Mouse (Mus musculus) lung, embryonic 15.5 days (tissue): ENCODE data around the gene Eef1g. TPM values are rescaled to one million over a fixed set of nuclear protein-coding genes. Genes with fewer than 3 reads are reported as not detected.
"Not testable (repeated sequence)": the region's sequence is repeated elsewhere in the genome, so short reads cannot be mapped to it uniquely, and the experiment has no call there.

Experiments
- ATAC-seq: fragments of 200-750 bp; cut with Nextera tagmentation; 2 replicates; pipeline ENCODE4 v1.8.0; 2017; ENCODE audit warnings: moderate number of reproducible peaks, borderline replicate concordance; ENCODE audit not compliant: low FRiP score, low TSS enrichment; ENCODE audit errors: extremely low read depth
- H3K27ac ChIP-seq: fragments of 300-500 bp; sonication (generic); 2 replicates; pipeline ENCODE4 v1.5.1; 2015; ENCODE audit warnings: moderate library complexity, mild to moderate bottlenecking, inconsistent platforms
- H3K27me3 ChIP-seq: fragments of 300-500 bp; sonication (generic); 2 replicates; pipeline ENCODE4 v1.6.1; 2015; ENCODE audit warnings: inconsistent platforms
- H3K36me3 ChIP-seq: fragments of 300-500 bp; sonication (generic); 2 replicates; pipeline ENCODE4 v1.6.1; 2015; ENCODE audit warnings: inconsistent platforms
- H3K4me1 ChIP-seq: fragments of 300-500 bp; sonication (generic); 2 replicates; pipeline ENCODE4 v1.6.1; 2015; ENCODE audit warnings: inconsistent platforms
- H3K4me2 ChIP-seq: fragments of 300-500 bp; sonication (generic); 2 replicates; pipeline ENCODE4 v1.6.1; 2015; ENCODE audit warnings: inconsistent platforms, mild to moderate bottlenecking, moderate library complexity
- H3K4me3 ChIP-seq: fragments of 300-500 bp; sonication (generic); 2 replicates; pipeline ENCODE4 v1.5.1; 2015; ENCODE audit warnings: mild to moderate bottlenecking, inconsistent platforms
- H3K9ac ChIP-seq: fragments of 300-500 bp; sonication (generic); 2 replicates; pipeline ENCODE4 v1.6.1; 2015; ENCODE audit warnings: inconsistent platforms
- H3K9me3 ChIP-seq: fragments of 300-500 bp; sonication (generic); 2 replicates; pipeline ENCODE4 v1.6.1; 2016; ENCODE audit warnings: inconsistent platforms
- WGBS: fragments of 180-500 bp; shearing (Covaris S2); methylation state at CpG from one replicate; pipeline ENCODE4 v1.1.7; 2015; 5-methylcytosine and 5-hydroxymethylcytosine counted together
- polyA plus RNA-seq: library from polyadenylated mRNA; unstranded; fragments of >200 nt; fragmentation: Nextera tagmentation; extraction: Ambion mirVana; gene quantifications from 2 replicates; pipeline ENCODE4 v1.2.1, GENCODE M21; 2015

Gene Eef1g
- polyA plus RNA-seq, 1 experiment from 2014 or later = 420 TPM

GRCm38 (mm10) chr19:8946929-8947328 is 19.9 kb upstream of the Eef1g start:
- H3K27ac ChIP-seq = no peak overlapping the region
- no peak overlapping the region for H3K4me2 ChIP-seq
- no peak overlapping the region for H3K4me3 ChIP-seq
- H3K36me3 ChIP-seq = peaks cover 72% of the 10 kb centered on the region
- H3K4me1 ChIP-seq = peaks cover 26% of the 10 kb centered on the region
- H3K27me3 ChIP-seq = no peaks in the 10 kb centered on the region
- 86% methylated on average over 7 of the region's 7 CpGs for WGBS
- no peak overlapping the region for H3K9ac ChIP-seq
- H3K9me3 ChIP-seq = no peaks in the 10 kb centered on the region
- no peak for ATAC-seq

DNA sequence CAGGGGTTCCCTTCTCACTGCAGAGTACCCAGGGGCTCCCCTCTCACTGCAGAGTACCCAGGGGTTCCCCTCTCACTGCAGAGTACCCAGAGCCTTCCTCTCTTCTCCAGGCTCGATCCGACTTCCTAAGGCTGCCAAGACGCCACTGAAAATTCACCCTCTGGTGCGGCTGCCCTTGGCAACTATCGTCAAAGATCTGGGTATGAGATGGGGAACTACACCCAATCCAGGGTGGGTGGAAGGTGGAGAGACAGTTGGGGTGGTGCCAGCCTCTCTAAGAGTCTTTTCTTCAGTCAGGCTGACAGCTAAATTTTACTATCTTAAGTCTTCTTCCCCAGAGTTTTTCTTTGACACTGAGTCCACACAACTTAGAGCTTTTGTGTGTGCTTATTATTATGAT is 16.7 kb upstream of the Eef1g start:
- 80% methylated on average over 5 of the region's 5 CpGs for WGBS
- Histone ChIP-seq H3K9me3 (no peaks in the 10 kb centered on the region), H3K4me1 (peaks cover 20% of the 10 kb centered on the region), H3K9ac (no peak overlapping the region), H3K27ac (no peak overlapping the region), H3K36me3 (peaks cover 69% of the 10 kb centered on the region), H3K4me2 (no peak overlapping the region), H3K4me3 (no peak overlapping the region), H3K27me3 (no peaks in the 10 kb centered on the region)
- no peak for ATAC-seq

- Histone ChIP-seq H3K9ac (no peak overlapping the region; the same call in 1 of the 2 replicates), H3K4me2 (peak overlapping the region; percentile 65; the same call in 1 of the 2 replicates), H3K9me3 (no peaks in the 10 kb centered on the region), H3K27ac (no peak overlapping the region), H3K36me3 (peaks cover 64% of the 10 kb centered on the region), H3K4me1 (peaks cover 19% of the 10 kb centered on the region), H3K4me3 (no peak overlapping the region), H3K27me3 (no peaks in the 10 kb centered on the region)
- 87% methylated on average over 9 of the region's 9 CpGs for WGBS
- no peak for ATAC-seq
These were observed 14.6 kb upstream of the Eef1g start for GRCm38 (mm10) chr19:8952241-8952640.

DNA sequence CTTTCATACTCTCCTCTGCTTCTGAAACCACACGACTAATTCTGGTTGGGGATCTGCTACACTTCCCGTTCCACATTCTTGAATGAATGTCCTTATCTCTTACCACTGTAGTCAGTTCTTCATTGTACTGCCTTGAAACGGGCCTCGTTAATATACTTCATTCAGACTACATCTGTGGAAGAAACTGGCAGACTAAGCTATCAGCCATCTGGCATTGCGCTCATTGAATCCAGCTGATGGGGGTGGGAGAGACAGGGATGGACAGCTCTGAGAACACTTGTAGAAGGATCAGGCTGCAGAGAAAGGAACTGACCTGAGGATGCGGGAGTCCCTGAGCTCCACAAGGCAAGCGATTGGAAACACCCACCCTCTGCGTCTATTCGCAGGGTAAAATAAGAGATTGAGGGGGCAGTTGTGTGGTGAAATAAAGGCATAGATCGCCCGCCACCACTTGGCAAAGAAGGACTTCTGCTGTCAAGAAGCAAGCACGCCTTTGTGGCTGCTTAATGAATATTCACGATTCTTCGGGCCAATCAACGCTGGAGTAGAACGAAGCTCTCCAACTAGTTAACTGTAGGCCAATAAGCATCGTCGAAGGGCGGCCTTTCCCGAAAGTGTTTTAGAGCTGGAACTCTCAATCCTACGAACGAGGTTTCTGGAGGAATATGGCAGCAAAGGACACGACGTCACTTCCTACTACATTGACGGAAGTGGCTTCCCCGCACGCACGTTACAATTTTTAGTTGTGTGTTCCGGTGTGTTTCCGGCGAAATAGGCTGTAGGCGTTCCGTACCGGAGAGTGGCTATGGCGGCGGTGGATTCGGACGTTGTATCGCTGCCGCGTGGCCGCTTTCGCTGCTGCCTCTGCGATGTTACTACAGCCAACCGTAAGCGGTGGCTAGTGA is 13.5 kb upstream of the Eef1g start, which contains the start of gene Tut1:
Gene Tut1, plus strand, starts transcription at position 713 of the 905 bp plus-strand sequence.
- no peaks in the 10 kb centered on the region for H3K9me3 ChIP-seq
- peak within 1 kb of the TSS; percentile 65 for H3K4me2 ChIP-seq
- H3K27ac ChIP-seq = peak within 1 kb of the TSS; percentile 66
- peak within 1 kb of the TSS; percentile 57 for H3K9ac ChIP-seq
- WGBS = 3% methylated on average over 46 of the region's 46 CpGs
- H3K27me3 ChIP-seq = no peaks in the 10 kb centered on the region
- peaks cover 19% of the 10 kb centered on the region for H3K4me1 ChIP-seq
- H3K4me3 ChIP-seq = peak within 1 kb of the TSS; percentile 63
- ATAC-seq = peak; percentile 97
- peaks cover 60% of the 10 kb centered on the region for H3K36me3 ChIP-seq

GRCm38 (mm10) chr19:8954171-8954570 is 12.7 kb upstream of the Eef1g start:
- no peaks in the 10 kb centered on the region for H3K27me3 ChIP-seq
- peak overlapping the region; percentile 57 for H3K9ac ChIP-seq
- H3K36me3 ChIP-seq = peaks cover 58% of the 10 kb centered on the region
- H3K4me2 ChIP-seq = peak overlapping the region; percentile 64
- H3K4me3 ChIP-seq = peak overlapping the region; percentile 63
- peaks cover 19% of the 10 kb centered on the region for H3K4me1 ChIP-seq
- no peaks in the 10 kb centered on the region for H3K9me3 ChIP-seq
- WGBS = 10% methylated on average over 9 of the region's 9 CpGs
- peak overlapping the region; percentile 66 for H3K27ac ChIP-seq
- ATAC-seq = no peak

DNA sequence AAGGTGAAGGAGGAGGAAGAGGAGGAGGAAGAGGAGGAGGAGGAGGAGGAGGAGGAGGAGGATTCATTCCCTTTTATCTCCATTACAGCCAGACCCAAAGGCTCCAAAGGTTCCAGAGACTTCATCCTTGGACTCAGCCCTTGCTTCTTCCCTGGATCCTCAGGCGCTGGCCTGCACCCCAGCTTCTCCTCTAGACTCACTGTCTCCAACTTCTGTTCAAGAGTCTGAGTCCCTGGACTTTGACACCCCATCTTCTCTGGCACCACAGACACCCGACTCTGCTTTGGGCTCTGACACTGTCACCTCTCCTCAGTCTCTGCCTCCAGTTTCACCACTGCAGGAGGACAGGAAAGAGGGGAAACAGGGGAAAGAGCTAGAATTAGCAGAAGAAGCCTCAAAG is 4.6 kb upstream of the Eef1g start:
- Histone ChIP-seq H3K27ac (no peak overlapping the region), H3K9ac (no peak overlapping the region), H3K27me3 (no peaks in the 10 kb centered on the region), H3K4me2 (no peak overlapping the region), H3K4me3 (no peak overlapping the region), H3K36me3 (peaks cover 74% of the 10 kb centered on the region), H3K4me1 (peaks cover 10% of the 10 kb centered on the region), H3K9me3 (no peaks in the 10 kb centered on the region)
- no peak for ATAC-seq
- WGBS = 79% methylated on average over 2 of the region's 2 CpGs

DNA sequence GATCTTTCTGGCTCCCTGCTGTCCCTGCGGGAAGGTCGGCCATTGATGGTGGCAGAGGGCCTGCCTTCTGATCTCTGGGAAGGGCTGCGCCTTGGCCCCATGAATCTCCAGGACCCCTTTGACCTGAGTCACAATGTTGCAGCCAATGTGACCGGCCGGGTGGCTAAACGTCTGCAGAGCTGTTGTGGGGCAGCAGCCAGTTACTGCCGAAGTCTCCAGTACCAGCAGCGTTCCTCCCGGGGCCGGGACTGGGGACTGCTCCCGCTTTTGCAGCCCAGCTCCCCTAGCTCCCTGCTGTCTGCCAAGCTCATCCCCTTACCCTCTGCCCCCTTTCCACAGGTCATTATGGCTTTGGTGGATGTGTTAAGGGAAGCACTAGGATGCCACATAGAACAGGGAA is 1.8 kb upstream of the Eef1g start:
- no peak overlapping the region for H3K9ac ChIP-seq
- no peaks in the 10 kb centered on the region for H3K27me3 ChIP-seq
- H3K4me1 ChIP-seq = peaks cover 19% of the 10 kb centered on the region
- H3K36me3 ChIP-seq = peaks cover 66% of the 10 kb centered on the region
- no peaks in the 10 kb centered on the region for H3K9me3 ChIP-seq
- WGBS = 86% methylated on average over 11 of the region's 11 CpGs
- no peak overlapping the region for H3K27ac ChIP-seq
- H3K4me3 ChIP-seq = no peak overlapping the region
- ATAC-seq = no peak
- H3K4me2 ChIP-seq = no peak overlapping the region

DNA sequence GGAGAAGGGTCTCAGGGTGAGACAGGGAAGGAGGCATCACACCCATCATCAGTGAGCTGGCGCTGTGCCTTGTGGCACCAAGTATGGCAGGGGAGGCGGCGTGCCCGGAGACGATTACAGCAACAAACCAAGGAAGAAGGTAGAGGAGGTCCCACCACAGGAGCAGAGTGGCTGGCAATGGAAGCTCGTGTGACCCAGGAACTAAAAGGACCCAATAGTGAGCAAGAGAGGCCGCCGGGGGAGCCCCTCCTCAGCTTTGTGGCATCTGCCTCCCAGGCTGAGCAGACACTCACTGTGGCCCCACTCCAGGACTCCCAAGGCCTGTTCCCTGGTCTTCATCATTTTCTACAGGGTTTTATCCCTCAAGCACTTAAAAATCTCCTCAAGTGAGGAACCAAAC is 1.1 kb upstream of the Eef1g start:
- 65% methylated on average over 8 of the region's 8 CpGs for WGBS
- Histone ChIP-seq H3K4me1 (peaks cover 19% of the 10 kb centered on the region), H3K27ac (peak overlapping the region; percentile 94), H3K4me2 (peak overlapping the region; percentile 55), H3K27me3 (no peaks in the 10 kb centered on the region), H3K9ac (peak overlapping the region; percentile 61), H3K9me3 (no peaks in the 10 kb centered on the region), H3K36me3 (peaks cover 66% of the 10 kb centered on the region), H3K4me3 (peak overlapping the region; percentile 82)
- ATAC-seq = no peak

DNA sequence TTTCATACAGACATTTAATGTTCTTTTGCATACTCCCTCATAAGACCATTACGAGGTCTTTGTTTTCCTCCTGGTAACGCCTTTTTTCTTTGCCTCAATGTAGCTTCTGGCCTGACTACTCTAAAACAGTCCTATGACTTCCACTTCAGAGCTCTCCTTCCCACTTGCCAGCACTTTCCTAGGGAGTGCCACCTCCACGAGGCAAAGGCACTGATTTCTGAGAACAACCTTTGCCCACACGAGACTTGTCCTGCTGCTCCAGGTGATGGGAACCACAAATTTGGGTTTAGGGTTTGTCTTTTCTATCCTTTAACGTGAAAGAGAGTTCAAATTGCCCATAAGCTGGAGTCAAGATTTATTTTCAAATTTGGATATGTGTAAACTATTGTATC is 647 bp upstream of the Eef1g start:
- Histone ChIP-seq H3K4me3 (peak overlapping the region; percentile 82), H3K36me3 (peaks cover 66% of the 10 kb centered on the region), H3K9me3 (no peaks in the 10 kb centered on the region), H3K4me1 (peaks cover 19% of the 10 kb centered on the region), H3K27ac (peak overlapping the region; percentile 94), H3K9ac (peak overlapping the region; percentile 61), H3K4me2 (peak overlapping the region; percentile 55), H3K27me3 (no peaks in the 10 kb centered on the region)
- no peak for ATAC-seq
- WGBS = 33% methylated on average over 5 of the region's 5 CpGs

- Histone ChIP-seq H3K27ac (peak overlapping the region; percentile 84), H3K27me3 (no peaks in the 10 kb centered on the region), H3K9me3 (no peaks in the 10 kb centered on the region), H3K9ac (peak overlapping the region; percentile 91), H3K36me3 (peaks cover 66% of the 10 kb centered on the region), H3K4me2 (peak overlapping the region; percentile 61), H3K4me1 (peaks cover 19% of the 10 kb centered on the region), H3K4me3 (peak overlapping the region; percentile 82)
- no peak for ATAC-seq
- whole genome bisulfite sequencing = 0% methylated on average over 8 of the region's 8 CpGs
These were observed 517 bp downstream of the Eef1g start for GRCm38 (mm10) chr19:8967373-8967743.

DNA sequence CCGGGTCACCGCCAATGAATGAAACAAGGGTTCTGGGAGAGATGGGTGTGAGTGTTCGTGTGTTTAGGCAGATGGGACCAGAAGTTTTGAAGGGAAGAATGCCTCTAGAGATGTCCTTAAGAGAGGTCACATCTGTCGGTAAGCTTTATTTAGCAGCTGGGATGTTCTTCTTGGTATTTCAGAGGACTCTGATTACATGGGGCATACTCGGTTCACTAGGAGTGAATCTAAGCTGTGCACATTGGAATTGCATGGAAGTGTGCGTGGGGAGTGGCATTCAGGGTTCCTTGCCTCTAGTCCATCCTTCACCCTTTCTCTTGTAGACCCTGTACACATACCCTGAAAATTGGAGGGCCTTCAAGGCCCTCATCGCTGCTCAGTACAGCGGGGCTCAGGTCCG is 1.1 kb downstream of the Eef1g start:
- Histone ChIP-seq H3K36me3 (peaks cover 66% of the 10 kb centered on the region), H3K4me2 (peak overlapping the region; percentile 61), H3K4me3 (peak overlapping the region; percentile 82), H3K27me3 (no peaks in the 10 kb centered on the region), H3K9me3 (no peaks in the 10 kb centered on the region), H3K9ac (peak overlapping the region; percentile 91), H3K27ac (peak overlapping the region; percentile 84; the same call in 1 of the 2 replicates), H3K4me1 (peaks cover 19% of the 10 kb centered on the region)
- ATAC-seq = no peak
- WGBS = 2% methylated on average over 9 of the region's 9 CpGs

DNA sequence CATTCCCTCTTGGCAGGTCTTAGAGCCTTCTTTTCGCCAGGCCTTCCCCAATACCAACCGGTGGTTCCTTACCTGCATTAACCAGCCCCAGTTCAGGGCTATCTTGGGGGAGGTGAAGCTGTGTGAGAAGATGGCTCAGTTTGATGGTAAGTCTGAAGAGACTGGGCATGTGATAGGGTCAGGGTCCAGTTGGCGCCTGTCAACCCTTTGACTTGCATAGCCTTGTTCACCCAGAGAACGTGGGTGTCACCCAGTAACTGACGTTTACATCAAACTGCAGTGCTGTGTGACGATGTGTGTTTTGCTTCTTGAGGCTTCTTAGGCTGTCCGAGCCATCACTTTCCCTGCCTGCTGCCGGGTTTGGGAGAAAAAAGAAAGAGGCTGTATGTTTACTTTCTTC is 5.7 kb downstream of the Eef1g start:
- H3K27me3 ChIP-seq, H3K27ac ChIP-seq, H3K9me3 ChIP-seq, ATAC-seq, H3K9ac ChIP-seq, H3K4me1 ChIP-seq, H3K4me3 ChIP-seq, H3K4me2 ChIP-seq: not testable (repeated sequence)
- WGBS = 73% methylated on average over 8 of the region's 8 CpGs
- peaks cover 87% of the 10 kb centered on the region for H3K36me3 ChIP-seq
